Mouse (Mus musculus) frontal cortex, postnatal 36 days (tissue): ENCODE measurements around the gene Itih1.

Experiments used
- DNase-seq, 2 experiments: peaks; one replicate each; pipeline ENCODE4 v3.0.0; 2022; ENCODE audit warnings: low spot score in 2 of 2

The Itih1 gene

GRCm38 (mm10) chr14:30943038-30943437 is at the start of gene Itih1:
TSS of gene Itih1 (minus strand) at chr14:30943289.
- DNase-seq = no peak

- DNase-seq = no peak
Observed at GRCm38 (mm10) chr14:30976222-30976621, 33.1 kb upstream of the Itih1 start.

GRCm38 (mm10) chr14:30974204-30974603 is 31.1 kb upstream of the Itih1 start:
- peak; percentile 61 to 76 for DNase-seq

- no peak for DNase-seq
Observed at GRCm38 (mm10) chr14:30960366-30960765, 17.3 kb upstream of the Itih1 start.

DNA sequence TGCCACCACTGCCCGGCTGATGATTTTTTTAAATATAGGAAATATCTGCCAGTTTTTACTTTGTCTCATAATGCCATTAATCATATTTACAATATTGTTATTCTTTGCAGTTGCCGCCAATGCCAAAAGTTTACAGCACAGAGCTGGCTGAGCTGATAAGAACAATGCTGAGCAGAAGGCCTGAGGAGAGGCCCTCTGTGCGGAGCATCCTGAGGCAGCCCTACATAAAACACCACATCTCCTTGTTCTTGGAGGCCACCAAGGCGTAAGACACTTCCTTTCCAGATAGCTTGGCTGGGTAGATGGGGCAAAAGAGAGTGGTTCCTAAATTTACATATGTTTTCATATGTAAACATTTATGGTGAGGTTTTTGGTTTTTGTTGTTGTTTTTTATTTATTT is 15.9 kb upstream of the Itih1 start:
- no peak for DNase-seq

DNA sequence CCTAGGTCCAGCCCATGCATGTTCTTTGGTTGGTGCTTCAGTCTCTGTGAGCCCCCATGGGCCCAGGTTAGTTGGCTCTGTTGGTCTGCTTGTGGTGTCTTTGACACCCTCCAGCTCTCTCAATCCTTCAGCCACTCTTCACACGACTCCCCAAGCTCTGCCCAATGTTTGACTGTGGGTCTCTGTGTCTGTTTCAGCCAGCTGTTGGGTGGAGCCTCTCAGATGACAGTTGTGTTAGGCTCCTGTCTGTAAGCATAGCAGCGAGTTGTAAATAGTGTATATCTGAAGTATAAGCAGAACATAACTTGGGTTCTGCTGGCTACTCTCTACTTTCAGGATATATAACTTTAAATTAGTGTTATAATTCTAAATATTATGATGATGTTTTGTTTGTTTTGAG is 15.4 kb upstream of the Itih1 start:
- no peak for DNase-seq

DNA sequence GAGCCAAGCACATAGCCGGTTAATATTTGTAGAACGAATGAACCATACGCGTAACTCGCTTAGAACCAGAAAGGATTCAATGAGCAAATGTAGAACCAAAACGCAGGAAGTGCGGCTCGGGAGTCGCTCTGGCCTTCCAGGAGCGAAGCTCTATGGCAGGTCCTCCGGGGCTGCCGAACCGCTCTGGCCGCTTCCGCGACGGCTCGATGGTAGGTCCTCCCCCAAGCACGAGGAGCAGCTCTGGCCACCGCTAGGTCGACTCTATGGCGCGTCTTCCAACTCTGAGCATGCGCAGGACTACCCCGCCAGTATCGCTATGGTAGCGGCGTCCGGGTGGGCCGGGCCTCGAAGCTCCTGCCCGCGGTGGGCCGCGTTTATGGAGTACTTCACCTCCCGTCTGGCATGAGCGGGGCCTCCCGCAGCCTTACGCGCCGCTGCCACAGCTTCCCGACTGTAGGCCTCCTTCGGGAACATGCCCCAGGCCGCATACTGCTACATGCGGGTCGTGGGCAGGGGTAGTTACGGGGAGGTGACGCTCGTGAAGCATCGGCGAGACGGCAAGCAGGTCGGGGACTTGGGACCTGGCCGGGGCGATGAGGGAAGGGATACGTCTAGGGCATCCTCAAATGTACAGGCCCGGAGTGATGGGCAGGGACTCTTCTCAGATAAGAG is 8.2 kb upstream of the Itih1 start, which contains the start of gene Nek4:
TSS of gene Nek4 (plus strand) at position 224 of the 672 bp plus-strand sequence.
- peak; percentile 97 to 98 for DNase-seq

GRCm38 (mm10) chr14:30949986-30950385 is 6.9 kb upstream of the Itih1 start:
- no peak for DNase-seq

DNA sequence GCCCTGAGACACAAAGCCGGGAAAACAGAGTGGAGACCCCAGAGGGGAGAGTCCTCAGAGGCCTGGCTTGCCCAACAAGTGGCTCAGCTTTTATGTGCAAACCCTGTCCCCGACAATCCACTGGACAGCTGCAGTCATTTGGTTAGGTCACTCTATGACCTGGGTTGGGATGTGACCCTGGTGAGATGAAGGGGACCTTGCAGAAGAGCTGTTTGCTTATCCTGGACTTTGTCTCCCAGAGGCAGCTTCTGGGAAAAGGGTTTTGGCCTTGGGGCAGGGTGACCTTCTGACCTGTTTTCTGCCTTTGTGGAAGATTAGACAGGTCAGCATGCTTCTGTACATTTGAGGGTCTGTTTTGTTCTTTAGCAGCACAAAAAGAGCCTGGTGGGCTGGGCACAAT is 1.7 kb upstream of the Itih1 start:
- DNase-seq = no peak

- DNase-seq = peak; percentile 57 to 70
Observed at GRCm38 (mm10) chr14:30943860-30944674, 978 bp upstream of the Itih1 start.

DNA sequence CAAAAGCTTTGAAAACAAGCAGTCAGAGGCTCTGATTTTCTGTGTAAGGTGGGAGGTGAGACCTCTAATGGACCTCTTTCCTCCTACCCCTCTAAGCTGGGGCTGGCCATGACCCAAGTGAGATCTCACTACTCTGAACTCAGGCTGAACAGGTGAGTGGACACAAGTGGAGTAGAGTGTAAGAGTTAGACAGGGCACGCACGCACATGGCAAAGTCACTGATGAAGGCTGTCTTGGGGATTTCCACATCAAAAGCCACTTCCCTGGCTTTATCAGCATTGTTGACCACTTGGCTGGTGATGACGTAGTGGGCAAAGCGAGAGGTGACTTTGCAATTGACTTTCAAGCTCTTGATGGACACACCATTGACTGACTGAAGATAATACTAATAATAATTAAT is 835 bp downstream of the Itih1 start:
- no peak for DNase-seq

DNA sequence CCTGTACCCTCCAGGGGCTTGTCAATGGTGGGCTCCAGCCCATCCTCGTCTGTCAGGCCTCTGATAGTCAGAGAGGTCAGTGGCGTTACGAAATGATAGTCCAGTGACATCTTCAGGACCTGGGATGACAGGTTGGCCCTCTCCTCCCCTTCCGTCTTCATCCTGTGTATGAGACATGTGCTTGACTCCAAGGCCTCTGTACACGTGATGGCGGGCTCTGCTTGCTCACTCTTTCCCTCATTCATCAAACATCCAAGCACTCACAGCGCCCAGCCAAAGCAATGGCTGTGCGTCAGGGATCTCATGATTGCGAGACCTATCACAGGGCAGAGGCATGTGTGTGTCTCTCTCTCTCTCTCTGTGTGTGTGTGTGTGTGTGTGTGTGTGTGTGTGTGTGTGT is 9.7 kb downstream of the Itih1 start:
- DNase-seq = no peak

DNA sequence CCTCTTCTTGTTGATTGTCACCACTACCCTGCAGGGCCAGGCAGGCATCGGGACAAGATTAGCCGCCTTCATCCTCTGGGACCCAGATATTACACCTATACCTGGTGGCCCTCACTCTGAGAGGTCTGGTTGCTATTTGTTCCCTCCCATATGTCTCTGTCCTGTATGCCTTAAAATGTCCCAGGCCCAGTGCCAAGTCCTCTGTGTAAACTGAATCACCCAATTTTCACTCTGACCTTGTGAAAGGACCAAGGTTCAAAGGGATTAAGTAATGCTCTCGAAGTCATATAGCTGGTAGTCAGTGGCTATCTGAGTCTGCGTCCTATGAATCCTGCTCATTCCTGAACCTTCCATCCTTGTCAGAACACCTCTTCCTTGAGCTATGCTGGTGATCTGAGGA is 12.7 kb downstream of the Itih1 start:
- no peak for DNase-seq

DNA sequence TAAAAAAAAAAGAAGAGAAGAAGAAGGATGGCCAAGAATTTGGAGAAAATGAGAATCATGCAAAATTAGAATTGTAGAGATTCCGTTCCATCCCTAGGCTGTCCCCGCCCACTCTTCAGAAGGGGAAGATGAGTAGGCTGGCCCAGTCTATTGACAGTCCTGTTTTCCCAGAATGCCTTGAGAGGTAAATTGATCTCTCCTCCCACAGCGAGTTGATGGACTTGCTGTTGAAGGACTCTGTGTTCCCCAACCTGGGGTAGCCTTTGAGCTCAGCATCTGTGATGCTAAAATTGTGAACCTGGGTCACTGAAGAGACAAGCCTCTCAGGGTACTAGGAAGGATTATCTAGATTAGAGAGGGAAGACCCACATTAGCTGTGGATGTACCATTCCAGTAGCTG is 17.6 kb downstream of the Itih1 start:
- DNase-seq = no peak

- peak; percentile 18 to 49 for DNase-seq
Observed at GRCm38 (mm10) chr14:30923375-30924105, 19.5 kb downstream of the Itih1 start, which contains the start of gene Itih3. TSS of gene Itih3 (minus strand) at chr14:30923760.

- peak in 1 of 2 experiments; percentile 10 for DNase-seq
Observed at GRCm38 (mm10) chr14:30922053-30922670, 20.9 kb downstream of the Itih1 start.

- DNase-seq = no peak
Observed at GRCm38 (mm10) chr14:30916516-30916915, 26.6 kb downstream of the Itih1 start.

DNA sequence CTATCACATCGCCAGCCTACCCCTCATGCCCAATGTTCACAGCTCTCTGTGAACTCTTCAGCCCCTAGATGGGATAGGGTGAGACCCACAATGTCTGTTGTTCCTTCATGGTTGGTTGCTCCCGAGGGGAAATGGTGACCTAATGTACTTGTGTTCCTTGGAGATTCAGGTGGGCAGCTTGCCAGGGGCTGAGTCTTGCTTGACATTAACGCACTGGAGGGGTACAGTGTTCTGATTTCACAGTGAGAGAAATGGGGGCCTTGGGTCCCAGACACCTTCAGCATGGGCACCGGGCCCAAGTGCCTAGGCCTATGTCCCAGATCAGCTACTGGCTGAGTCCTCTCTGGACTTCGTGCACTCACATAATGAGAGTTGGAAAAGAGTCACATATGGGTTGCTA is 29.7 kb downstream of the Itih1 start:
- no peak for DNase-seq

DNA sequence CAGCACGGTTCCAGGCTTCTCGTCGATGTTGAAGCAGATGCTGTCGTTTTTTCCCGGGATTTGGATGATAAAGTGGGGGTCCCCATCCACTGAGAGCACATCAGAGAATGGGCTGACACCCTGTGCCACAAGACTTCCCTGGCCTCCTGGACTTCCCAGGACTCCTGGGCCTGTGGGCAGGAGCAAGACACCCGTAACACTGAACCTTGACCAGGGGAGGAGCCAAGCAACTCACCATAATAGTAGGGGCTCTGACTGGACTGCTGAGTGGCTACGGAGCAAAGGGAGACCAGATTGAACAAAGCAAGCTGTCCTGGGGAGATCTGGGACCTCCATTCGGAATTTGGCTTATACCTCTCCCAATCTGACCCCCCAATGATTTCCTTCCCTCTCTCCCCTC is 30.4 kb downstream of the Itih1 start:
- DNase-seq = no peak

GRCm38 (mm10) chr14:30911141-30911540 is 31.9 kb downstream of the Itih1 start:
- no peak for DNase-seq

- no peak for DNase-seq
Observed at GRCm38 (mm10) chr14:30907814-30908265, 35.2 kb downstream of the Itih1 start.

- DNase-seq = no peak
Observed at GRCm38 (mm10) chr14:30906001-30906400, 37.1 kb downstream of the Itih1 start.
